Mouse (Mus musculus): ENCODE results near the gene Krt19.

Krt19 gene

GRCm38 (mm10) chr11:100096141-100096540 lies 52.3 kb downstream of the Krt19 start, which contains the start of gene Krt35:
Gene Krt35 (minus strand): TSS chr11:100096241.
- Histone ChIP-seq H3K4me1 (replicated peaks; ENCODE audit: low read depth, low read length) (no peaks in the 10 kb centered on the region), H3K27me3 (ENCODE audit: insufficient read depth, low read length) (0 out of 2 replicates have a peak, but pooled peaks cover 3% of the 10 kb centered on the region), H3K9me3 (ENCODE audit: low read length) (peaks cover 1% of the 10 kb centered on the region; the same call in 1 of the 2 replicates), H3K4me3 (replicated peaks; ENCODE audit: low read length) (no peak within 1 kb of the TSS), H3K36me3 (ENCODE audit: insufficient read depth, low read length) (no peaks in the 10 kb centered on the region)
- TF ChIP-seq POU5F1 (IDR thresholded peaks at IDR 0.05; ENCODE audit: borderline replicate concordance, low read length): no peak
